Mouse (Mus musculus) MEL (cell line): ENCODE data around the gene Pik3c2b. TPM values are rescaled to one million over a fixed set of nuclear protein-coding genes. Genes with fewer than 3 reads are reported as not detected.

Experiments
- DNase-seq: peaks from one replicate; pipeline ENCODE4 v3.0.0; 2011; ENCODE audit warnings: low read depth, low spot score
- H3K27ac ChIP-seq: 2 replicates; pipeline ENCODE4 v1.5.1; 2012; ENCODE audit warnings: low read depth, mild to moderate bottlenecking, control low read depth, low read length, moderate library complexity; ENCODE audit not compliant: control insufficient read depth
- H3K27me3 ChIP-seq, 2 experiments: fragments of 150-350 bp in 1 of 2; sonication (generic) in 1 of 2; 2 replicates each; pipeline ENCODE4 v1.6.1; 2012; ENCODE audit warnings: low read length in 2 of 2, mild to moderate bottlenecking in 2 of 2, improper control_type of control experiment in 1 of 2, moderate library complexity in 1 of 2; ENCODE audit not compliant: insufficient read depth in 2 of 2, control insufficient read depth in 1 of 2
- H3K36me3 ChIP-seq, 2 experiments: 2 replicates each; pipeline ENCODE4 v1.6.1; 2012 to 2014; ENCODE audit warnings: low read length in 2 of 2, improper control_type of control experiment in 1 of 2, inconsistent platforms in 1 of 2, mild to moderate bottlenecking in 1 of 2; ENCODE audit not compliant: insufficient read depth in 2 of 2, control insufficient read depth in 1 of 2
- H3K4me1 ChIP-seq, 2 experiments: fragments of 150-350 bp in 1 of 2; sonication (generic) in 1 of 2; 2 replicates each; pipeline ENCODE4 v1.6.1; 2012; ENCODE audit warnings: low read length in 2 of 2, improper control_type of control experiment in 1 of 2, mild to moderate bottlenecking in 1 of 2; ENCODE audit not compliant: insufficient read depth in 2 of 2, control insufficient read depth in 1 of 2
- H3K4me3 ChIP-seq, 2 experiments: fragments of 150-350 bp in 1 of 2; sonication (generic) in 1 of 2; 2 replicates each; pipeline ENCODE4 v1.5.1; 2012; ENCODE audit warnings: low read depth in 2 of 2, low read length in 2 of 2, mild to moderate bottlenecking in 2 of 2, moderate library complexity in 2 of 2, control low read depth in 1 of 2, improper control_type of control experiment in 1 of 2; ENCODE audit not compliant: control insufficient read depth in 1 of 2, insufficient read depth in 1 of 2
- H3K79me2 ChIP-seq: 2 replicates; pipeline ENCODE4 v1.6.1; 2012; ENCODE audit warnings: mild to moderate bottlenecking, low read length, moderate library complexity; ENCODE audit not compliant: control insufficient read depth, poor library complexity, insufficient read depth
- H3K9ac ChIP-seq: 2 replicates; pipeline ENCODE4 v1.6.1; 2012; ENCODE audit warnings: low read depth, mild to moderate bottlenecking, control low read depth, low read length, moderate library complexity; ENCODE audit not compliant: control insufficient read depth, poor library complexity, severe bottlenecking
- H3K9me3 ChIP-seq: fragments of 150-350 bp; sonication (generic); replicated peaks from 2 replicates; pipeline ENCODE4 v1.6.1; 2012; ENCODE audit warnings: mild to moderate bottlenecking, low read length, improper control_type of control experiment, moderate library complexity; ENCODE audit not compliant: insufficient read depth
- BHLHE40 ChIP-seq: IDR thresholded peaks from 2 replicates; pipeline ENCODE4 v1.6.1; 2012; ENCODE audit warnings: low read depth, mild to moderate bottlenecking, inconsistent platforms, low read length, improper control_type of control experiment, borderline replicate concordance
- CHD2 ChIP-seq: IDR thresholded peaks from 2 replicates; pipeline ENCODE4 v1.6.1; 2011; ENCODE audit warnings: low read length, improper control_type of control experiment
- CTCF ChIP-seq, 3 experiments: IDR thresholded peaks in 2 of 3; conservative IDR thresholded peaks in 1 of 3; 2 replicates each; pipeline ENCODE4 v1.5.1; 2011 to 2012; ENCODE audit warnings: low read length in 3 of 3, low read depth in 2 of 3, mild to moderate bottlenecking in 2 of 3, improper control_type of control experiment in 1 of 3, inconsistent platforms in 1 of 3, mixed read lengths in 1 of 3, moderate library complexity in 1 of 3; ENCODE audit not compliant: control insufficient read depth in 1 of 3, insufficient read depth in 1 of 3, poor library complexity in 1 of 3, severe bottlenecking in 1 of 3
- ELF1 ChIP-seq: IDR thresholded peaks from 2 replicates; pipeline ENCODE4 v1.6.1; 2014; ENCODE audit warnings: low read depth, mild to moderate bottlenecking, inconsistent platforms, low read length, improper control_type of control experiment, moderate library complexity
- ETS1 ChIP-seq: IDR thresholded peaks from 2 replicates; pipeline ENCODE4 v1.6.1; 2012; ENCODE audit warnings: low read depth, mild to moderate bottlenecking, inconsistent platforms, low read length, improper control_type of control experiment, moderate library complexity
- GABPA ChIP-seq: IDR thresholded peaks from 2 replicates; pipeline ENCODE4 v1.6.1; 2012; ENCODE audit warnings: low read depth, mild to moderate bottlenecking, inconsistent platforms, low read length, improper control_type of control experiment, moderate library complexity
- JUND ChIP-seq: IDR thresholded peaks from 2 replicates; pipeline ENCODE4 v1.6.1; 2011; ENCODE audit warnings: low read depth, mild to moderate bottlenecking, improper control_type of control experiment, low read length
- KAT2A ChIP-seq: conservative IDR thresholded peaks from 2 replicates; pipeline ENCODE4 v1.6.1; 2012; ENCODE audit warnings: low read depth, low read length, improper control_type of control experiment, inconsistent platforms
- MAFK ChIP-seq: IDR thresholded peaks from 2 replicates; pipeline ENCODE4 v1.6.1; 2011; ENCODE audit warnings: low read depth, mild to moderate bottlenecking, low read length, improper control_type of control experiment, borderline replicate concordance
- MAZ ChIP-seq: IDR thresholded peaks from 2 replicates; pipeline ENCODE4 v1.6.1; 2012; ENCODE audit warnings: low read depth, mild to moderate bottlenecking, inconsistent platforms, low read length, improper control_type of control experiment
- MYC ChIP-seq: IDR thresholded peaks from 2 replicates; pipeline ENCODE4 v1.6.1; 2011; ENCODE audit warnings: low read depth, mild to moderate bottlenecking, low read length, improper control_type of control experiment, moderate library complexity
- POLR2A ChIP-seq, 2 experiments: IDR thresholded peaks; 2 replicates each; pipeline ENCODE4 v1.6.1; 2011 to 2012; ENCODE audit warnings: low read length in 2 of 2, mild to moderate bottlenecking in 2 of 2, control low read depth in 1 of 2, improper control_type of control experiment in 1 of 2, low read depth in 1 of 2, moderate library complexity in 1 of 2; ENCODE audit not compliant: control insufficient read depth in 1 of 2, insufficient read depth in 1 of 2, poor library complexity in 1 of 2
- POLR2AphosphoS2 ChIP-seq: IDR thresholded peaks from 2 replicates; pipeline ENCODE4 v1.6.1; 2011; ENCODE audit warnings: low read length, improper control_type of control experiment
- POLR2AphosphoS5 ChIP-seq: IDR thresholded peaks from 2 replicates; pipeline ENCODE4 v1.6.1; 2012; ENCODE audit warnings: low read depth, borderline replicate concordance, mild to moderate bottlenecking, inconsistent platforms, low read length, moderate library complexity, mixed read lengths
- SIN3A ChIP-seq: IDR thresholded peaks from 2 replicates; pipeline ENCODE4 v1.6.1; 2012; ENCODE audit warnings: low read length, improper control_type of control experiment, inconsistent platforms
- TAL1 ChIP-seq: IDR thresholded peaks from 2 replicates; pipeline ENCODE4 v1.6.1; 2012; ENCODE audit warnings: mild to moderate bottlenecking, inconsistent platforms, low read length, moderate library complexity, mixed read lengths
- TBP ChIP-seq: IDR thresholded peaks from 2 replicates; pipeline ENCODE4 v1.8.0; 2011; ENCODE audit warnings: low read depth, low read length, improper control_type of control experiment
- USF1 ChIP-seq: IDR thresholded peaks from 2 replicates; pipeline ENCODE4 v1.6.1; 2014; ENCODE audit warnings: low read depth, mild to moderate bottlenecking, inconsistent platforms, low read length, improper control_type of control experiment, moderate library complexity
- USF2 ChIP-seq, 2 experiments: IDR thresholded peaks; 2 replicates each; pipeline ENCODE4 v1.6.1; 2011 to 2012; ENCODE audit warnings: improper control_type of control experiment in 2 of 2, low read length in 2 of 2, borderline replicate concordance in 1 of 2, inconsistent platforms in 1 of 2, low read depth in 1 of 2, mild to moderate bottlenecking in 1 of 2; ENCODE audit not compliant: insufficient read depth in 1 of 2
- ZKSCAN1 ChIP-seq: IDR thresholded peaks from 2 replicates; pipeline ENCODE4 v1.6.1; 2012; ENCODE audit warnings: low read depth, mild to moderate bottlenecking, inconsistent platforms, low read length, improper control_type of control experiment, moderate library complexity
- polyA plus RNA-seq, 2 experiments: library from polyadenylated mRNA; stranded (reverse) in 1 of 2; unstranded in 1 of 2; fragments of >175 nt in 1 of 2; fragments of >200 nt in 1 of 2; gene quantifications; 2 replicates each; pipeline versions ENCODE4 v1.2.1 to v1.2.4; 2012; ENCODE audit warnings: low replicate concordance in 2 of 2, low read depth in 1 of 2; ENCODE audit not compliant: insufficient read length in 2 of 2, insufficient read depth in 1 of 2, missing spikeins in 1 of 2
- total RNA-seq: library from RNA; depleted of rRNA; stranded (reverse); fragments of 300-350 nt; gene quantifications from 2 replicates; pipeline ENCODE4 v1.2.3, GENCODE M21; 2012

The Pik3c2b gene
- total and polyA plus RNA-seq, 3 experiments, result 2.9 to 3.2 TPM; not detected in 1

DNA sequence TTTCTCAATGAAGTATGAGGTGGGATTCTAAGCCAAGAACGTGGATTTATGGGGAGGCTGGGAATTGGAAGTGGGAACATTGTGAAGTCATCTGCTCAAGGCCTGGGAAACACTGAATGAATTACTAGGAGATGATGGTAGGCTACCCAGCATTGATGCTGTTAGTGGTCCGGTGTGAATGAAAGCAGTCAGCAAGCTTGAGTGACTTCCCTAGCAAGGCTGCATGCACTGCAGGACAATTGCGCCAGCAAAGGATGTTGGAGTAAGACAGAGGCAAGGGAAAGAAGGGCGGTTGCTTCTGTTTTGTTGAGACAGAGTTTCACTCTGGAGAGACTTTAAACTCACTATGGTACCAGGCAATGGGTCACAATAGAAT is 80.9 kb downstream of the Pik3c2b start:
- Histone ChIP-seq H3K9ac (no peak overlapping the region), H3K27ac (no peak overlapping the region), H3K4me1 (peaks cover 0 to 2% of the 10 kb centered on the region in 2 experiments; a peak in 2 of 4 replicates), H3K36me3 (0 out of 4 replicates have a peak, but pooled peaks cover 0 to 2% of the 10 kb centered on the region in 2 experiments), H3K9me3 (no peaks in the 10 kb centered on the region), H3K79me2 (peaks cover 5% of the 10 kb centered on the region), H3K27me3 (no peaks in the 10 kb centered on the region), H3K4me3 (no peak overlapping the region)
- no peak for TF ChIP-seq CHD2
- TF ChIP-seq MYC, result no peak
- no peak for TF ChIP-seq CTCF (IDR thresholded peaks at IDR 0.05 in 2 of 3, conservative IDR thresholded peaks at IDR 0.05 in 1 of 3; ENCODE audit: control insufficient read depth in 1 of 3, insufficient read depth in 1 of 3, low read depth in 2 of 3, low read length in 3 of 3, poor library complexity in 1 of 3, severe bottlenecking in 1 of 3)
- TF ChIP-seq TBP, result no peak
- TF ChIP-seq ELF1, result no peak
- no peak for TF ChIP-seq USF2 (IDR thresholded peaks at IDR 0.05; ENCODE audit: borderline replicate concordance in 1 of 2, insufficient read depth in 1 of 2, low read depth in 1 of 2, low read length in 2 of 2)
- TF ChIP-seq ZKSCAN1, result no peak
- no peak for TF ChIP-seq MAZ
- TF ChIP-seq MAFK, result no peak
- TF ChIP-seq POLR2AphosphoS5, result no peak
- no peak for TF ChIP-seq GABPA
- TF ChIP-seq USF1, result no peak
- no peak for TF ChIP-seq KAT2A
- TF ChIP-seq BHLHE40, result no peak
- no peak for TF ChIP-seq JUND
- TF ChIP-seq POLR2AphosphoS2, result no peak
- TF ChIP-seq TAL1, result no peak
- TF ChIP-seq ETS1, result no peak
- no peak for TF ChIP-seq SIN3A
- no peak for DNase-seq

- Histone ChIP-seq H3K4me3 (no peak overlapping the region), H3K4me1 (peaks cover 0 to 2% of the 10 kb centered on the region in 2 experiments; a peak in 2 of 4 replicates), H3K9me3 (no peaks in the 10 kb centered on the region), H3K9ac (no peak overlapping the region), H3K79me2 (peaks cover 15% of the 10 kb centered on the region), H3K27ac (no peak overlapping the region)
- DNase-seq, result no peak
- no peak for TF ChIP-seq POLR2AphosphoS5
- TF ChIP-seq ZKSCAN1, result no peak
- TF ChIP-seq USF2 (IDR thresholded peaks at IDR 0.05; ENCODE audit: borderline replicate concordance in 1 of 2, insufficient read depth in 1 of 2, low read depth in 1 of 2, low read length in 2 of 2), result no peak
- TF ChIP-seq POLR2A (IDR thresholded peaks at IDR 0.05; ENCODE audit: control insufficient read depth in 1 of 2, insufficient read depth in 1 of 2, low read depth in 1 of 2, low read length in 2 of 2, poor library complexity in 1 of 2), result no peak
- TF ChIP-seq ETS1, result no peak
- no peak for TF ChIP-seq MAZ
- TF ChIP-seq, all 39 proteins: peak for 0
- Histone ChIP-seq H3K36me3 (0 out of 4 replicates have a peak, but pooled peaks cover 0 to 2% of the 10 kb centered on the region in 2 experiments), H3K27me3 (no peaks in the 10 kb centered on the region)
These were observed 81.9 kb downstream of the Pik3c2b start for GRCm38 (mm10) chr1:133127328-133127727.
